Mouse (Mus musculus): ENCODE measurements at regions not wholly inside any gene's neighbourhood (a gene's known extent, or its start where the extent isn't known, plus 50 kb on each side); places are given as distances from the start of the nearest gene placed in this dataset.

DNA sequence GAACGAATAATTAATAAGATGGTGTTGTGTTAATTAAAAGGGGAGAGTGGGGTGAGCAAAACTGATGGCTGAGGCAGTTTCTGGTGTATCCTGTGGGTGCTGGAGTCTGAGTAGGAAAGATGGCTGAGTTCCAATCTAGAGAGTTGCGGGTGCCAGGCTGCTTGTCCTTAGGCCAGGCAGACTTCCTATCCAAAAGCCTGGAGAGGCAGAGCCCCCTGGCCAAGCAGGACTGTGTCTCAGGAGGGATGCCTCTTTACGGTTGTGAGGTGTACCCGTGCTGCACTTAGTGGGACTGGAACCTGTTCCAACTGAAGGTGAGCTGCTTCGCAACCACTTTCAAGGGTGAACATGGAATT is 836.3 kb upstream of the Lrrc6 start:
- TF ChIP-seq CTCF (IDR thresholded peaks at IDR 0.05; ENCODE audit: low read depth, low read length) = no peak
- TF ChIP-seq POLR2A (IDR thresholded peaks at IDR 0.05; ENCODE audit: borderline replicate concordance, low read depth, low read length) = no peak
